In genomic region chr9:44552161-44552560, GRCm38 (mm10) we compare ENCODE assay signal across 9 mouse cellular contexts. TPM values are rescaled to one million over a fixed set of nuclear protein-coding genes. Genes with fewer than 3 reads are reported as not detected.
DNase-seq lines count a peak whose midpoint lies in the region; ATAC-seq and TF ChIP-seq lines count a peak whose summit lies in the region.
"Had no signal": no experiment of that assay in that cellular context is flagged by ENCODE, and none has a peak within 500 bp of the region (broad histone marks: within the 10 kb centered on the region; RNA-seq: fewer than 3 reads in every experiment).

No protein-coding gene starts in this region.

- H3K79me2 ChIP-seq in myocyte (ENCODE audit: control insufficient read depth, insufficient read depth) = no peaks in the 10 kb centered on the region

- no peaks in the 10 kb centered on the region for H3K9me3 ChIP-seq in heart, postnatal 0 days (replicated peaks; ENCODE audit: control insufficient read depth, low read length)
- 0 out of 2 replicates have a peak, but pooled peaks cover 2% of the 10 kb centered on the region for H3K9me3 ChIP-seq in heart, embryonic 11.5 days (replicated peaks; ENCODE audit: control insufficient read depth, low read length)

- no peak for TF ChIP-seq POLR2A in myocyte (IDR thresholded peaks at IDR 0.05; ENCODE audit: insufficient read length, low read depth)

- POLR2A ChIA-PET in Patski (lab: Charles Lee) = no interaction called here

- no peak for TF ChIP-seq CTCF in heart, postnatal 0 days (IDR thresholded peaks at IDR 0.05; ENCODE audit: low read depth)
- no peak for TF ChIP-seq CTCF in Patski (IDR thresholded peaks at IDR 0.05)

- peak; percentile 30 for DNase-seq in heart, postnatal 0 days (ENCODE audit: low spot score)
- no peak for DNase-seq in Patski (ENCODE audit: low read depth, low spot score)
- DNase-seq in kidney, postnatal 36 days = peak; percentile 9 to 54
- DNase-seq in thymus, postnatal 14 days = no peak
- no peak for DNase-seq in spleen, postnatal 14 days (ENCODE audit: low spot score in 2 of 2)

- CTCF ChIA-PET in Patski (lab: Charles Lee) = no interaction called here

- 0 out of 2 replicates have a peak, but pooled peaks cover 2% of the 10 kb centered on the region for H3K27me3 ChIP-seq in heart, postnatal 0 days (ENCODE audit: control insufficient read depth, insufficient read depth, low read length)
- no peaks in the 10 kb centered on the region for H3K27me3 ChIP-seq in heart, embryonic 11.5 days (ENCODE audit: control insufficient read depth, insufficient read depth, low read length)
- H3K27me3 ChIP-seq in Patski (peaks cover 5% of the 10 kb centered on the region), myocyte (ENCODE audit: control insufficient read depth, insufficient read depth, insufficient read length) (no peaks in the 10 kb centered on the region)

- H3K9ac ChIP-seq in heart, postnatal 0 days (replicated peaks; ENCODE audit: low read depth, low read length) = no peak overlapping the region
- no peak overlapping the region for H3K9ac ChIP-seq in heart, embryonic 11.5 days (ENCODE audit: low read depth, low read length)

- in situ Hi-C loops in Patski (cut with MboI; ENCODE audit: low pct_unique_long_range_greater_than_20kb) = no loop called here

- H3K4me3 ChIP-seq in heart, postnatal 0 days (ENCODE audit: low read depth, low read length) = no peak overlapping the region
- H3K4me3 ChIP-seq in heart, embryonic 11.5 days (ENCODE audit: low read depth, low read length) = no peak overlapping the region
- no peak overlapping the region for H3K4me3 ChIP-seq in myocyte

- TF ChIP-seq EP300 in heart, postnatal 0 days (IDR thresholded peaks at IDR 0.05; ENCODE audit: low read depth) = no peak

- H3ac ChIP-seq in myocyte (ENCODE audit: control insufficient read depth, insufficient read length) = no peak overlapping the region

- ATAC-seq in heart, postnatal 0 days (ENCODE audit: insufficient read depth, low read depth) = no peak
- no peak for ATAC-seq in heart, embryonic 11.5 days (replicated peaks; ENCODE audit: insufficient number of reproducible peaks, low FRiP score, low TSS enrichment)
- ATAC-seq in Patski = peak; percentile 26
- no peak for ATAC-seq in megakaryocyte, adult 5-6 weeks (ENCODE audit: poor library complexity, severe bottlenecking)

- no peak overlapping the region for H3K27ac ChIP-seq in heart, postnatal 0 days (ENCODE audit: low read depth)
- H3K27ac ChIP-seq in heart, embryonic 11.5 days (ENCODE audit: low read depth, low read length) = no peak overlapping the region

- WGBS in heart, postnatal 0 days = 49% methylated on average over 8 of the region's 8 CpGs
- WGBS in heart, embryonic 11.5 days (ENCODE audit: insufficient replicate concordance) = 70% methylated on average over 8 of the region's 8 CpGs

- H3K4me2 ChIP-seq in heart, postnatal 0 days (ENCODE audit: low read depth, low read length) = no peak overlapping the region
- H3K4me2 ChIP-seq in heart, embryonic 11.5 days = no peak overlapping the region
- H3K4me2 ChIP-seq in myocyte (ENCODE audit: low read depth) = peak overlapping the region; percentile 27

- H3K36me3 ChIP-seq in heart, postnatal 0 days (replicated peaks; ENCODE audit: control insufficient read depth, insufficient read depth, low read length) = no peaks in the 10 kb centered on the region
- H3K36me3 ChIP-seq in heart, embryonic 11.5 days (ENCODE audit: control insufficient read depth, insufficient read depth, low read length) = no peaks in the 10 kb centered on the region
- no peaks in the 10 kb centered on the region for H3K36me3 ChIP-seq in myocyte (ENCODE audit: control insufficient read depth, insufficient read depth)

- no peaks in the 10 kb centered on the region for H3K4me1 ChIP-seq in heart, postnatal 0 days (ENCODE audit: control insufficient read depth, insufficient read depth)
- no peaks in the 10 kb centered on the region for H3K4me1 ChIP-seq in heart, embryonic 11.5 days (ENCODE audit: control insufficient read depth, insufficient read depth, low read length)

TF ChIP-seq in myocyte, 11 proteins besides CTCF, POLR2A, EP300 and RAD21:
- TF ChIP-seq REST (IDR thresholded peaks at IDR 0.05; ENCODE audit: insufficient read depth, insufficient read length) = no peak
- TF ChIP-seq MYOG (IDR thresholded peaks at IDR 0.05; ENCODE audit: control insufficient read depth in 1 of 3, insufficient read depth in 1 of 3, insufficient read length in 2 of 3, low read depth in 2 of 3) = no peak

RNA-seq across cellular contexts. Expression of gene Cxcr5, which starts 9.5 kb away (rescaled TPM):
- total RNA-seq in heart, postnatal 0 days (2014; rRNA removed; ENCODE audit: low replicate concordance) = not detected in 2 replicates
- polyA plus RNA-seq in heart, postnatal 0 days (2015; fragmentation: Nextera tagmentation; extraction: Ambion mirVana) = not detected in 2 replicates
- 0.06 TPM in 1 of 2 replicates, not detected in the other for polyA plus RNA-seq in heart, embryonic 11.5 days (2014; fragmentation: Nextera tagmentation; extraction: Ambion mirVana)
- polyA plus RNA-seq in Patski (2021) = not detected
- polyA plus RNA-seq in myocyte (2012; fragmentation: generic; extraction: Trizol) = 0.01 TPM
- total RNA-seq in megakaryocyte, adult 5-6 weeks (2015) = not detected in 2 replicates
- not detected in 2 replicates for total RNA-seq in megakaryocyte, adult 5-6 weeks (2017)
- total RNA-seq: midbrain, postnatal 0 days had no signal
- polyA plus RNA-seq: midbrain, postnatal 0 days had no signal

RNA-seq across cellular contexts. Expression of gene Ddx6, which starts 52.5 kb away (rescaled TPM):
- 30.9 and 33.9 TPM in 2 replicates for total RNA-seq in heart, postnatal 0 days (2014; rRNA removed; ENCODE audit: low replicate concordance)
- 10.5 and 11.0 TPM in 2 replicates for polyA plus RNA-seq in heart, postnatal 0 days (2015; fragmentation: Nextera tagmentation; extraction: Ambion mirVana)
- polyA plus RNA-seq in heart, embryonic 11.5 days (2014; fragmentation: Nextera tagmentation; extraction: Ambion mirVana) = 7.7 and 15.0 TPM in 2 replicates
- polyA plus RNA-seq in Patski (2021) (95.5 TPM), myocyte (2012; fragmentation: generic; extraction: Trizol) (25.8 TPM)
- total RNA-seq in megakaryocyte, adult 5-6 weeks (2015) = 57.1 and 60.2 TPM in 2 replicates
- total RNA-seq in megakaryocyte, adult 5-6 weeks (2017) = 71.2 and 88.8 TPM in 2 replicates

Comparison
In these comparisons a context has a peak if more than half of its experiments do, and no peak if none do; other contexts are left out.
1. DNase-seq: peak in heart, postnatal 0 days (single experiment) and kidney, postnatal 36 days (2 of 2); none in Patski (single experiment), thymus, postnatal 14 days (single experiment) and spleen, postnatal 14 days (0 of 2).